Mouse (Mus musculus) urinary bladder, adult 18-20 months (tissue): ENCODE measurements around the gene Foxe1.
A peak's percentile ranks its signal among the peaks of the same experiment; 100 is the strongest.

Experiments
- DNase-seq, 2 experiments: peaks; one replicate each; pipeline ENCODE4 v3.0.0; 2022; ENCODE audit warnings: low spot score in 2 of 2, mixed read lengths in 2 of 2

The Foxe1 gene

DNA sequence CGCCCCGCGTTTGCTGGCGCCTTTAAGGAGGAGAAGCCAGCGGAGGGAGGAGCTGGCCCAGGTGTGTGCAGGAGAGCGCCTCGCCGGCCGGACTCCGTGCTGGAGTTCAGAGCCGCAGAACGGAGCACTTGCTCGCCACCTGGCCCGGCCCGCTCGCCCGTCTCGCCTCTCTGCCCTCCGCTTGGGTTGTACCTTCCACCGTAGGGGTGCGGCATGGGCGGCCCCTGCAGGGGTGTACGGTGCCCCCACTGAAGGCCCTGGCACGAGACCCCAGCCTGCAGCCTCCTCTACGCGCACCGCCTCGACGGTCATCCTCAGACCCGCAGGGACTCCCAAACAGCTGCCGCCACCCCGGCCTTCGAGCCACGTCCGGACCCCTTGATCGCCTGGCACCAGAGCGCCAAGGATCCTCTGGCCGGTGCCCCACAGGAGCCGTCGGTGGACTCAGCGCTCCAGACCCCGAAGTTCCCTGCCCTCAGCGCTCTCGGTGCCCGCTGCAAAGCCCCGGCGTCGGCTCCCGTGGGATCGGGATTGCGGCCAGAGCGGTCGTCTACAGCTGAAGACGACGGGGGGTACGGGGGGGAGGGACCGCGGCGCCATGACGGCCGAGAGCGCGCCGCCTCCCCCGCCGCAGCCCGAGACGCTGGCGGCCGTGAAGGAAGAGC is at the start of gene Foxe1:
TSS of gene Foxe1 (plus strand) at position 14 of the 665 bp plus-strand sequence.
- DNase-seq, result no peak

DNA sequence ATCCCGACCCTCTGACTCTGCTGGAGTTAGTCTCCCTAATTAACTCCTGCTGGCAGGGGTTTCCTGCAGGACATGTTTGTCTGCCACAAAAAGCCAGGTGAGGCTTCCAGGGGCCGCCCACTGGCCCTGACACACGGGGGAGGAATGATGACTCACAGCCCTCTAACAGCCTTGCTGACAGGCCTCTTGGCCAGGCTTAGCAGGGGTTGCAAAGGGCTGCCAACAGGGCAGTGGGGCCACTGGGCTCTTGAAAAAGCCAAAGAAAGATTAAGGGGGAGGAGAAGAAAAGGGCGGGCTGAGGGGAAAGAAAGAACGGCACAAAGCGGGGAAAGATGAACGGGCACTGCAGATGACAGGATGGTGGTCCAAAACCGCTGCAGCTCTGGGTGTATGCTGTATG is 39.3 kb upstream of the Foxe1 start:
- DNase-seq, result peak; percentile 54 to 71

DNA sequence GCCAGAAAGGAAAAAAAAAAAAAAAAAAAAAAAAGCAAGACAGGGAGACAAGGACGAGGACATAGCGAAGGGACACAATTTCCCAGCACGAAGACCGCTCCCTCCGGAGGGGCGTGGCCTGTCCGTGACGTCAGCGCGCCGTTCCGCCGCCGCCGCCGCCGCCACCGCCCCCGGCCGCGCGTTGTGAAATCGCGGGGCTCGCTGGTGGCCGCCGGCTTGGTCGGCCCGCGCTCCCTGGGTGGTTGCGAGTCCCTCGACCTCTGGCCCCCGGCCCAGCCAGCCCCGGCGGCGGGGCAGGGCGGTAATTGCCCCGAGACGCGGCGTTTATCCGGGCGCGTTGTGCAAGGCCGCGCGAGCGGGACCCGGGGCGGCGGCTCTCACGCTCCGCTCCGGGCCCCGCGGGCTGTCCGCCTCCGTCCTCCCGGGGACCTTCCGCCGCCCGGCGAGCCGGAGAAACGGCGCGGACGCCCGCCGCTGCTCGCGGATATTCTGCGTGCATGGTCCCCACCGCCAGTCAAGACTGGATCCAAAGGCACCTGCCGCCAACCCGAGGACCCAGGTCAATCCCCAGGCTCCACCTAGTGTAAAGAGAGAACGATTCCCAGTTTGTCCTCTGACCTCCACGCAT is 38.5 kb upstream of the Foxe1 start:
- peak; percentile 68 to 75 for DNase-seq

DNA sequence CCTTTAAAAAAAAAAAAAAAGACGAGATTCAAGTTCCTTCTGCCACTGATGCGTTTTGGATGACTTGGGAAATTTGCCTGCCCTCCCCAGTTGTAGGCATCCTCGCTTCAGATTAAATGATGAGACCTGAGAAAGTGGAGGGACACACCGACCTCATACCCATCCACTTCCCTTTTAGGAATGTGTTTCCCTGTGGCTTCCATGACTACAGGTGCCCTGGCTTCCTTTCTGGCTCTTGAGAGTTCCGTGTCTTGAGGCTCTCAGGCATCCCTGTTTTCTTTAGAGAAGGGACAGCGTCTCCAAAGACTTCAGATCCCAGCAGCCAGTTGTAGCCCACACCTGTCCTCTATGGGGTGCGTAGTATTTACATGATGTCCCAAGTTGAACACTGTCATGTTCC is 38.0 kb upstream of the Foxe1 start:
- no peak for DNase-seq

DNA sequence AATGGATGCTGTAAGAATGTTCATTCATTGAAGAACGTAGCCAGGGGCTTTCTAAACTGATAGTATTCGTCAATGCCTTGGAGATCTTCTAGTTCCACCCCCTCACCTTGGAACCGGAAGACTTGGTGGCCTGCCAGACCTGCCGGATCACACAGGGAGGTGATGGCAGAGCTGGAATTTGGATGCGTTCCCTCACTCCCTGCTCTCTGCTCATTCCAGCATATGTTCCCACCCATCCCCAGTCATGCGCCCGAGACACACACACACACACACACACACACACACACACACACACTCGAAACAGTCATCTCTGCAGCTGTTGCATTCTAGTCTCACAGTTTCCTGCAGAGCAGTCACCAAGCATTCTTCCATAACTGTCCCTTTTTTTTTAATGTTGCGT is 36.1 kb upstream of the Foxe1 start:
- peak in 1 of 2 experiments; percentile 8 for DNase-seq

DNA sequence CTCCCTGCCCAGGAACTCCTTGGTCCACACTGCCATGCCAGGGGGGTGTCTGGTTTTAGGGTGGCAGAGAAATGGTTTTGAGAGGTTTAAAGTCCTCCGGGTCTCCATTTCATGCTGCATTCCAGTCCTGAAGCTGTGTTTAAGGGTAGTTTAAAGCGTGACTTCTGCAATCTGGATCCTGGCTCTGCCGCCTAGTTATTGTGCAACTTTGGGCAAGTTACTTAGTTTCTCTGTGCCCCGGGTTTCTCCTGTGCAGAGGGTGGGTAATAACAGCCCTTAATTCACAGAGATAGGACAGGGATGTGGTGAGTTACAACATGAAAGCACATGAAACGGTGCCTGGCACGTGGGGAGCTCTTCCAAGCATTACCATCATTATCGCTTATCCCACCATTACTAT is 35.5 kb upstream of the Foxe1 start:
- no peak for DNase-seq

DNA sequence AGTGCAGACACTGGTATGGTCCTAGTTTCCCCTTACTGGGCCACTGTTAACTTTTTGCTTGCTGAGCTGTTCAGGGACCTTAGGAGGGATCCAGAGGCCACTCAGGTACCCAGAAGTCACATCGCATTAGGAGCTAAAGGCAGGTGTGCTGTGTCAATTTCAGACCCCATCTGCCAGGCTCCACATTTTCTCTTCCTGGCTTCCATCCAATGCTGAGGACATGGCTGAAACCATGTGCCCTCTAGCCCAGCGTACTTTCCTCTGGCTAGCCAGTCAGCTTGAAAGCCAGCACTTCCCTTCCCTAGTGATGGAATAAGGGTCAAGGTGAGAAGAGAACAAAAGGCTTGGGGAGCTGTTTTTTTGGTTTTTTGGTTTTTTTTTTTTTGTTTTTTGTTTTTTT is 31.8 kb upstream of the Foxe1 start:
- DNase-seq, result no peak

DNA sequence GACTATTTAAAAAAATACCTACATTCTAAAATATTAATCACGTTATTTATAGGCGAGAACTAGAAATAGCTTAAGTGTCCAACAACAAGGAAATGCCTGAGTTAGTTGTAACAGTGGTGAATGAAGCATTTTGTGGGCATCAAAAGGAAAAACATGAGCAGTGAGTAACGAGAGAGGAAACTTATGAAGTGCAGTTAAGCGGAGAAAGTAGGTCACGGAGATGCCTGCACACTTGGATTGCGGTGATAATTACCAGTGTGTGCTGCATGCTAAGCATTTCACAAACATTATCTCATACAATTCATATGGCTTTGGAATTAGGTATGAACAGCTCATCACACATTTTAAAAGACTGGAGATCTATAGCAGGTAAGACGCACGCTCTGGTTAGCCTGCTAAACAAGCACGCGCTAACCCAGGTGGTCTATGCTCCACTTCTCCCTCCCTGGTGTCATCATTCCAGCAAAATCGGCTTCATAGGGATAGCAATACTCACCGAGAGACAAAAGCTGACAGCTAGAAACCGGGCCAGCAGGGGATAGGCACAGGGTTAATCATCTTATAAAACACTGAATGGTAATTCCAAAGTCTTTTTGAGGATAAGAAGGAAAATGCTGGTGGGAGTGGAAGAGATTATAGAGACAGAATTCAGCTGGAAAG is 21.5 kb upstream of the Foxe1 start:
- no peak for DNase-seq

DNA sequence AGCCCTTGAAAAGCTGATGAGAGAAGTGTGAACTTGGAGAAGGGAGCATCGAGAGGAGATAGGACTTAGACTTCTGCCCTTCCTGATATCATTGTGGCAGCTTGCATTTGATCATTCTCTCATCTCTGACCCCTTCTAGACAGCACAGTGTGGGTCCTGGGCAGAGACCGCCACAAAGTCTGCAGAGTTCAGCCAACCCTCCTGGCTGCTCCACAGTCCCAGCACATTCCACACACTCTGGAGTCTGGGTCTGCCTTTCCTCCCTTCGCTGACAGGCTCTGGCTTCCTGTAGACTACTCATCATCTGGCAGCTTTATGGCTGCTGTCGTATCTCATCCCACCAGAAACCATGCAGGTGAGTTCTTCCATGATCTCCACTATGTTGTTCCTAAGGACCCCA is 20.7 kb upstream of the Foxe1 start:
- DNase-seq, result no peak

DNA sequence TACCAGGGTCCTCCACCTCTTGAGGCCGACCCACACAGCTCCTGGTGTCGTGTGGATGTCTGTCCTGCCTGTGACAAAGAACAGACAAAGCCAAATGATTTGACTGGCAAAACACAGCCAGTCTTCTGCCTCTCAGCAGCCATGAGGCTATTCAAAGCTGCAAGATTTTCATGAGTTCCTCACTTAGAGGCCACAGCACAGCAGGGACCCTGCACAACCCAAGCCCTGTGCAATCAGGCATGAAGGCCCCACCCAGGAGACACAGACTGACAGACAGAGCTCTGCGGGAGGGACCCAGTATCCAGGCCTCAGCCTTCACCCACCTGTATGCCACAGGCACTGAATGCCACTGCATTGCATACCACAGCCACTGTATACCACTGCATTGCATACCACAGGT is 14.5 kb upstream of the Foxe1 start:
- no peak for DNase-seq

DNA sequence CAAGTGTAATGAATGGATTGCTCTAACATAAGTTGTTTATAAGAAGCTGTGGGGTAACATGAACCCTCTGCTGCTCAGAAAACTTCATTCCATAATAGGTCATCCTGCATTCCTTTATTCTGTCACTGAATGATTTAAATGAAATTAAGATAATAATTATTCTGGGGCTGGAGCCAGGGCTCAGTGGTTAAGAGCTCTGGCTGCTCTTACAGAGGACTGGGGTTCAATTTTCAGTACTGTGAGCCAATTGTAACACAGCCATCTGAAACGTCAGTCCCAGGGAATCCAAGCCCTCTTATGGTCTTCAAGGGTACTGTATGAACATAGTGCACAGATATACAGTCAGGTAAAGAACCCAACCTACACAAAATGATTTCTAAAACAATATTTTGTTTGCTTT is 7.6 kb upstream of the Foxe1 start:
- no peak for DNase-seq

DNA sequence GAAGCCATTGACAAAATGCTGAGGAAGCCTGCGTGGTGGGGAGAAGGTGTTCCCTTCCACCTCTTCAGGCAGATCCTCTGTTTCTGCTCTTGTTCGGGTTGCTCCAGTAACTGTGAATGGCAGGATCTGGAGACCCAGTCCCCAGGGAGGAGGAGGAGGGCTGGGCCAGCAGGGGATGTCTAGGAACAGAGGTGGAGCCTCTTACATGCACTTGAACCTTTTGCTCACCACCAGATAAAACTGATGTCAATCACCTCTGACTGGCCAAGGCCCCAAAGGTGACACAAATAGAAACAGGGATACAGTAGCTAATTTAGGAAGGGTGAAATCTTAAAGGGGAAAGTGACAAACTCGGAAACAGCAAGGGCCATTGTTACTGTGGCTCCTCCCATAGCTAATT is 5.4 kb upstream of the Foxe1 start:
- no peak for DNase-seq

DNA sequence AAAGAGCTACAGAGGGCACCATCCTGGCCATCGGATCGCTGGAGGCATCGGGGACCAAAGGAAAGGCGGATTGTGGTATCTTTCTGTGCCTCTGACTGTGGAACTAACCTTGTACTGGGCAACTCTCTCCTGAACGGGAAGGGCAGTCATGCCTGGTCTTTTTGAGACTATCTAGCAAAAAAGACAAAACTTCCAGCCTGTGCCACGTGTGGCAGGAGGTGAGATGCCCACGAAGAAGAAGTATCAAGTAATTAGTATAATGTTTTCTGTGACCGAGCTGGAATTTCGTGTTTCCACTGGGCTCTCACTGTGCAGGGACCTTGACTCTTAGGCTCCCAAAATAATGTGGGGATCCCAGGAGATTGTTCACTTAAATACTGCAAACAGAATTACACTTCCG is 4.4 kb upstream of the Foxe1 start:
- no peak for DNase-seq

DNA sequence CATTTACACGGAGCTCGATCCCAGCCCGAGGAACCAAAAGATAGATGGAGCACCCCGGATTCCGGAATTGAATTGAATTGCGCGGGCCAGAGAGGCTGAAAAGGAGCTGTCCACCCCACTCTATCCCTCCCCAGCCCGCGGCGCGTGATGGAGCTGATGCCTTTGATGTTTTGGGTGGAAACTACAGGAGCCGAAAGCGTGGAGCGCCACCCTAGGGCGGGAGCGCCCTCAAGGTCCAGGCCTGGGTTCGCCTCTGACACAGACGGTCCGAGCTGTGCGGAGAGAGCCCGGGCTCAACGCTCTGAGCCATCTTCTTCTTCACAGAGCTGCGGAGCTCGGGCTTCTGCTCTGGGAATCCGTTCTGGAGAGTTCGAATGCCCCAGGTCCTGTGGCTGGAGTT is 3.8 kb upstream of the Foxe1 start:
- DNase-seq, result no peak

DNA sequence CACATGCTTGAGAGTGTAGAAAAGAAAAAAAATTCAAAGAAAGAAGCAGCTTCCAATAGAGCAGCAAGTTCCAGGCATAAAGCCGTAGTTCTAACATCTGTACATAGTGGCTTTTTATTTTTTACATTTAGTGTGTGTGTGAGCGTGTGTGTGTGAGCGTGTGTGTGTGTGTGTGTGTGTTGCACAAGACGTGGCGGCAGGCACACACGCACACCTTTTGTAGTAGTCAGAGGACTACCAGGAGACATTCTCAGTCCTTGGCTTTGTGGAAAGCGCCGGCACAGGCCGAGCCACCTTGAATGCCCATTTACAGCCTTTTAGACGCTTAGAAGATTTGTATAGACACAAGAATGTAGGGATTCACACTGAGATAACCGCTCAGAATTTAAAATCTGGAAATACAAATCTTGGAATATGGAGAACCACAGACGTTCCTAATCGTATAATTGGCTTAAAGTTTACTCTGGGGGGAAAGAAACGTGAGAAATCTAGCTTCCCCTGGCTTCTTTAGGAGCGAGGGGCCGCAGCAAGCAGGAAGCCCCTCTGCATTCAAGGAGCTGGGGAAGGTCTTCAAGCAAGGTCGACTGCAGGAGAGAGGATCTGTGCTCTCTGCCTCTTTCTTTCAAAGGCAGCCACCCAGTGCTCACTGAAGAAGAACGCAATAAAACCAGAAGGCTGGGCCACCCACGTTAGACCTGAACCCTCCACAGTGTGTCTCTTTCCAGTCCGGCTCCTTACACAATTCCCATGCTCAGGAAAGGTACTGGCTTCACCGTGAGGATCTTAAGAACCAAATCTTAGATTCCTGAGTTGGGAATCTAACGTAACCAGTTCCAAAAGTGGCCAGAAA is 1.4 kb upstream of the Foxe1 start:
- DNase-seq, result no peak

DNA sequence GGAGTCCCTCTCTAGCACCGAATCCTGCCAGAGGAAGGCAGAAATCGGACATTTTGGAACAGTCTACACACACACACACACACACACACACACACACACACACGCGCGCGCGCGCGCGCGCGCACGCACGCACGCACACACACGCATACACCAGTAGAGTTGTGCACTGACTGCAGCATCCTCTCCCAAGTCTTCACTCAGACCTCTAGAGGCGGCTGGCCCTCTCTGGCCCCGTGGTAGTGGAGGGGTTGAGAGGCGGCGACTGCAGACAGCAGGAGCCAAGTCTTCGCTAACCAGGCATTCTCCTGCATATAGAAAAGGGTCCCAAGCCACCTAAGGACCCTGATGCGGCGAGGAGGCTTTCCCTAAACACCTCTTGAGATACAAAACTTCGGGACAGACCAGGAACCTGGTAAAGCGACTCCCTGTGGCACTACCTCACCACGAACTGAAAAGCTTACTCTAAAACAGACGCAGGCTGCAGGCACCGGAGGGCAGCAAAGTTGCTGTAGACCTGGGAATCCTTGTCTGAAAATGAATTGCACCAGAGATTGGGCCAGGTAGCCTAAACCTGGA is 610 bp upstream of the Foxe1 start:
- DNase-seq, result no peak

DNA sequence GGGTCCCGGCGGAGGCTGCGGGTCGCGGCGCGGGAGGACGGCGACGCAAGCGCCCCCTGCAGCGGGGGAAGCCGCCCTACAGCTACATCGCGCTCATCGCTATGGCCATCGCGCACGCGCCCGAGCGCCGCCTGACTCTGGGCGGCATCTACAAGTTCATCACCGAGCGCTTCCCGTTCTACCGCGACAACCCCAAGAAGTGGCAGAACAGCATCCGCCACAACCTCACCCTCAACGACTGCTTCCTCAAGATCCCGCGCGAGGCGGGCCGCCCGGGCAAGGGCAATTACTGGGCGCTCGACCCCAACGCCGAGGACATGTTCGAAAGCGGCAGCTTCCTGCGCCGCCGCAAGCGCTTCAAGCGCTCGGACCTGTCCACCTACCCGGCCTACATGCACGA is 879 bp downstream of the Foxe1 start:
- peak in 1 of 2 experiments; percentile 30 for DNase-seq

DNA sequence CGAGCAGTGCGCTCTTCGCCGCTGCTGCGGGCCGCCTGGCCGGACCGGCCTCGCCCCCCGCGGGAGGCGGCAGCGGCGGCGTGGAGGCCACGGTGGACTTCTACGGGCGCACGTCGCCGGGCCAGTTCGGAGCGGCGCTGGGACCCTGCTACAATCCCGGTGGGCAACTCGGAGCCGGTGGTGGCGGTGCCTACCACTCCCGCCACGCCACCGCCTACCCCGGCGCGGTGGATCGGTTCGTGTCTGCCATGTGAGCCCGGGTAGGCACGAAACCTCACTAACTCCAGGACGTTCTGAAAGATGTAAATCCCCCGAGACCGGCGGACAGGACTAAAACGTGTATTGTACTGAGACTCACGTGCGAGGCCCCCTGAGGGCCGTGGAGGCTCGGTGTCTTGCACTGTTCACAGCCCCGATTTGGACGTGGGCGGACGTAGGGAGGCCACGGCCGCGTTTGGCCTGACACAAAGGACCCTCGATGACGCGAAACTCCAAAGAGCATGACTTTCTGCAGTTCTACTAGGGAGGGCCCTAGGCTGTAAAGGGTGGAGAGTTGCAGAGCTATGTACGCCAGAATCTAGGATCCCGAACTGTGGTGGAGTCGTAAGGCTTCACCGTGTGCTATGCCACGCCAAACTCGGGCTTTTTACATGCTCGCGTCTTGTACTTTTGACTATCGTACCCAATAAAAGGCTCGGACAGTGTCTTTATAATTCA is 1.8 kb downstream of the Foxe1 start:
- DNase-seq, result no peak

DNA sequence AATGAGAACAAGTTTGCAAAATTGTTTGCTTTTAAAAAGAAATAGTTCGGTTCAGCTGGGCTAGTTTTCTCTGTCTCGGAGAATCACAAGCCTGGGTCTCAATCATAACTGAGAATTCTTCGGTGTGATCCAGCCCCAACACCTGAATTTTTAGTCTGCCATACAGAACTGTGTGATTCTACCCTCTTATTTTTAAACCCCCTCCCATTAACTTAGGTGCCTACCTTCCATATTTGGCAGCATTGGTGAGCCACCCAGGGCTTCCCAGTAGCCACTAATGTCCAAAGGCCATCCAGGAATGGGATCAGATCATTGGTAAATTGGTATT is 2.3 kb downstream of the Foxe1 start:
- DNase-seq, result no peak

DNA sequence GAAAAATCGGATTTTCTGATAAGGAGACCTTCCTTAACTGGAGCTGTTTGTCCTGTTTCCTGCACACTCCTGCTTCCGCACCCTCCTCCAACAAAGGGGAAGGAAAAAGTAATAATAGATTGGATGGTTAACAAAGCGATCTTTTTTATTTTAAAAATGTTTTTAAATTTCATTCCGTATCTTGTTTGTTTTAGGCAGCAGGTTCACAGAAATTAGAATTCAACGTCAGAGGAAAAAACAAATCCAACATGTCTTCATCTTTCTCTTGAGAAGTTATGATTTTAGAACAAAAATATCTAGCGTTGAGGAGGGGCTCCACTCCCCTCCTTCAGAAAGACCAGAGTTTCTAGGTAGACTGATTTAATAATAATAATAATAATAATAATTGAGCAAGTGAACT is 2.8 kb downstream of the Foxe1 start:
- DNase-seq, result no peak

DNA sequence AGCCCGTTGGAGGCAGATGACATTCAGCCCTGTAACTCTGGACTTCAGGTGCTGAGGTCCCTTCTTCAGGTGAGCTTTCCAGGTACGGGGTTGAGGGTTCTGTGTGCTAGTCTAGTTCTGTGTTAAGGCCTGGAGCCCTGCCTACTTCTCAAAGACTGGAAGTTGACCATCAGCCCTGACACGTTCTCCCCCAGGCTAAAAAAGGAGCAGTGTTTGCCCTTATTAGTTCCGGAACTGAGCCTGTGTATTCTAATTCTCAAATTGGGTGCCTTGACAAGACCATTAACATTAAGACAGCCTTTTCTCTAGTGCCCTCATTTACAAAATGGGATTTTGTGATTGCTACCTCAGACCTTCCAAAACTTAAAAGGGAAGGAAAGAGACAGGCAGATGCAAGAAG is 3.7 kb downstream of the Foxe1 start:
- no peak for DNase-seq
